Mouse (Mus musculus) urinary bladder, adult 2 months (tissue): ENCODE measurements around the gene Rps6ka5. TPM values are rescaled to one million over a fixed set of nuclear protein-coding genes. Genes with fewer than 3 reads are reported as not detected.

Experiments used
- DNase-seq: peaks from one replicate; pipeline ENCODE4 v3.0.0; 2022; ENCODE audit warnings: low spot score
- polyA plus RNA-seq: library from polyadenylated mRNA; depleted of rRNA; stranded (reverse); fragments of >200 nt; gene quantifications from 2 replicates; pipeline ENCODE4 v1.2.3, GENCODE M21; 2012; rRNA removed

Rps6ka5 gene
- 5.2 and 7.2 TPM in 2 replicates for polyA plus RNA-seq

GRCm38 (mm10) chr12:100726651-100727050 is at the start of gene Rps6ka5:
Gene Rps6ka5, minus strand, starts transcription at chr12:100726983.
- DNase-seq = no peak

- DNase-seq = no peak
Observed at GRCm38 (mm10) chr12:100775911-100776581, 49.3 kb upstream of the Rps6ka5 start.

- DNase-seq = no peak
Observed at GRCm38 (mm10) chr12:100775291-100775690, 48.5 kb upstream of the Rps6ka5 start.

GRCm38 (mm10) chr12:100774756-100775155 is 48.0 kb upstream of the Rps6ka5 start:
- no peak for DNase-seq

- DNase-seq = no peak
Observed at GRCm38 (mm10) chr12:100772230-100772984, 45.6 kb upstream of the Rps6ka5 start.

- DNase-seq = no peak
Observed at GRCm38 (mm10) chr12:100770765-100771164, 44.0 kb upstream of the Rps6ka5 start.

GRCm38 (mm10) chr12:100769871-100770270 is 43.1 kb upstream of the Rps6ka5 start:
- DNase-seq = no peak

- DNase-seq = no peak
Observed at GRCm38 (mm10) chr12:100764329-100765018, 37.7 kb upstream of the Rps6ka5 start.

GRCm38 (mm10) chr12:100762663-100763425 is 36.1 kb upstream of the Rps6ka5 start:
- DNase-seq = no peak

- DNase-seq = no peak
Observed at GRCm38 (mm10) chr12:100757427-100757826, 30.6 kb upstream of the Rps6ka5 start.

GRCm38 (mm10) chr12:100753716-100754115 is 26.9 kb upstream of the Rps6ka5 start:
- DNase-seq = no peak

- no peak for DNase-seq
Observed at GRCm38 (mm10) chr12:100752977-100753376, 26.2 kb upstream of the Rps6ka5 start.

GRCm38 (mm10) chr12:100742468-100742867 is 15.7 kb upstream of the Rps6ka5 start:
- DNase-seq = no peak

- DNase-seq = no peak
Observed at GRCm38 (mm10) chr12:100740313-100740712, 13.5 kb upstream of the Rps6ka5 start.

GRCm38 (mm10) chr12:100739011-100739570 is 12.3 kb upstream of the Rps6ka5 start:
- DNase-seq = no peak

- DNase-seq = no peak
Observed at GRCm38 (mm10) chr12:100738498-100738897, 11.7 kb upstream of the Rps6ka5 start.

- DNase-seq = no peak
Observed at GRCm38 (mm10) chr12:100735581-100735980, 8.8 kb upstream of the Rps6ka5 start.

GRCm38 (mm10) chr12:100735156-100735555 is 8.4 kb upstream of the Rps6ka5 start:
- DNase-seq = no peak

GRCm38 (mm10) chr12:100728646-100729485 is 2.1 kb upstream of the Rps6ka5 start:
- DNase-seq = no peak

- DNase-seq = no peak
Observed at GRCm38 (mm10) chr12:100727891-100728290, 1.1 kb upstream of the Rps6ka5 start.

GRCm38 (mm10) chr12:100725458-100725786 is 1.4 kb downstream of the Rps6ka5 start:
- DNase-seq = no peak
